Mouse (Mus musculus): Measurements from ENCODE around the gene Ephb2. TPM values are rescaled to one million over a fixed set of nuclear protein-coding genes. Genes with fewer than 3 reads are reported as not detected.
A peak's percentile ranks its signal among the peaks of the same experiment; 100 is the strongest.

The Ephb2 gene
- polyA plus RNA-seq, 1 experiment from 2014 or later, result 9.5 TPM

DNA sequence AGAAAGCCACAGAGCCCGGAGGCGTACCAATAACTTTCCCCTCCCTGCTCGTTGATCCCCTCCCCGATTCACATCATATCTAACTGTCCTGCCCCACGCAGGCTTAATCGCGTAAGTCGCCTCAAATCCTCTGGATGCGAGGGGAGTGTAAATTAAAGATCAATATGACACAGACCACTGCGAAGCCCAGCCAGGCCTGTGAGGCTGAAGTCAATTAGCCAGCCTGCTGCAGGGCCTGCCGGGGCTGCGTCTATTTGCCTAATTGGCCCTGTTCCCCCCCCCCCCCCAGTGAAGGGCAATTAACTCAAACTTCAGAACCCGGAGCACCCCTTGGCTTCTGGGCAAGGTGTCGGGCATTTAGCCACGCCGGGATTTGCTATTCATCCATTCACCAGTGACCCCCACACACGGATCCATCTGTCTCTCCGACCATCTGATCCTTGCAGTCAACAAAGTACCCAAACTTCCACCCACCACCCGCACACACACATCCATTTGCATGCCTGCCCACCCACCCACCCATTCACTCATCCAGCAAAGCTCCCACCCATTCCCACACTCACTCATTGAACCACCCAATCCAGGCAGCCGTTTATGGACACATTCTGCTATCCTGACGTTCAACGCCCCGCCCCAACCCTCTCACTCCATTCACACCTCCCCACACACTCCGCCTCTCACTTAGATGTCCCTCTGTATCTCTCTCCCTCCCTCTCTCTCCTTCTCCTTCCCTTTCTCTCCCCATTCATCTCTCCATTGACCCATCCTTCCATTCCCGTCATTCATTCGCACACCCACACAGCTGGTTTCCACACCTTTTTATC is 49.1 kb downstream of the Ephb2 start:
- peak; percentile 48 for DNase-seq (ENCODE audit: extremely low spot score, low spot score)
- no peaks in the 10 kb centered on the region for H3K27me3 ChIP-seq (ENCODE audit: poor library complexity, severe bottlenecking)
- WGBS, result 45% methylated on average over 26 of the region's 26 CpGs
- peaks cover 33% of the 10 kb centered on the region for H3K36me3 ChIP-seq (replicated peaks)
- H3K4me1 ChIP-seq, result peaks cover 91% of the 10 kb centered on the region
- no peaks in the 10 kb centered on the region for H3K9me3 ChIP-seq
- peak overlapping the region; percentile 5; the same call in 1 of the 2 replicates for H3K4me3 ChIP-seq
- peak overlapping the region; percentile 78 for H3K27ac ChIP-seq

DNA sequence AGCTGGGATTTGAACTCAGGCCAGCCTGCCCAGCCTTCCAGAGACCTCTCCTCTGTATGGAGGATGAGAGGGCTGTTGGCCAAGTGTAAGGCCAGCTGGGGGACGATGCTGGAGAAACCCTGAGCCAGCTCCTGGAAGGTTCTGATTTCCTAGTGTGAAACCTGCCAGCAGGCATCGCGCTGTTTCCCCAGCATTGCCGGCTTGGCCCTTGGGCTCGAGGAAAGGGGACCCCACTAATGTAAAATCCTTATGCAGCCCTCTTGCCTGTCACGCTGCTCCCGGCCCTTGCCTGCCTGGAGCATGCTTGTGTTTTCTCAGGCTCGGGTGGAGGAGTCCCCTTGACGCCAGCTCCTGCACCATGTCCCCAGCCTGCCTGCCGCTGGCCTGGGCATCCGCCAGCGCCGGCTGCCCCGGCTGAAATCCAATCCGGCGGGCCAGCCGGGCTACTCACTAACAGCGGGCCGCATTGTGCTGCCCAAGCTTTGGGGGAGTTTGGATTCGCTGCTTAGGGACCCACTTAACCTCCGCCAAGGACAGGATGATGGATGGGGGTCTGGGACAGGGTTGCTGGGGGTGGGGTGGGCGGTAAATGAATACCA is 52.1 kb downstream of the Ephb2 start:
- Histone ChIP-seq H3K27me3 (ENCODE audit: poor library complexity, severe bottlenecking) (no peaks in the 10 kb centered on the region), H3K4me1 (peaks cover 92% of the 10 kb centered on the region), H3K4me3 (no peak overlapping the region), H3K27ac (peak overlapping the region; percentile 68), H3K9me3 (peaks cover 4% of the 10 kb centered on the region; the same call in 1 of the 2 replicates), H3K36me3 (replicated peaks) (peaks cover 39% of the 10 kb centered on the region)
- WGBS, result 68% methylated on average over 22 of the region's 22 CpGs
- DNase-seq (ENCODE audit: extremely low spot score, low spot score), result no peak

DNA sequence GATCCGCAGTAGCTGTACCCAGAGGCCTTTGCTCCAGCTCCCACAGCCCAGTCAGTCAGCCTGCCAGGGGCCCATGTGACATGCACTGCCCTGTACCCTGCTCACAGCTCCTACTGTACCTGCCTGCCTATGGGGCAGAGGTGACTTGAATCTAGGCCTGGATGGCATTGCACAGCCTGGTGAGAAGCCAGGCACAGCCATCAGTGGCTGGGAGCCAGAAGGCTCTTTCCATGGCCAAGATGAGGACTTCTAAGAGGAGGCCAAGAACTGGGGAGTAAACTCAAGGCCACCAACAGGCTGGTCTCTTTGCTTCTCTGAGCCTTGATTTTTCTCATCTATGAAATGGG is 53.2 kb downstream of the Ephb2 start:
- H3K4me3 ChIP-seq, result no peak overlapping the region
- H3K4me1 ChIP-seq, result peaks cover 93% of the 10 kb centered on the region
- no peak for DNase-seq (ENCODE audit: extremely low spot score, low spot score)
- peaks cover 4% of the 10 kb centered on the region; the same call in 1 of the 2 replicates for H3K9me3 ChIP-seq
- H3K27me3 ChIP-seq (ENCODE audit: poor library complexity, severe bottlenecking), result no peaks in the 10 kb centered on the region
- H3K27ac ChIP-seq, result 0 out of 2 replicates have a peak overlapping the region, but pooled peaks have one; percentile 12
- WGBS, result 89% methylated on average over 1 of the region's 1 CpGs
- peaks cover 32% of the 10 kb centered on the region for H3K36me3 ChIP-seq (replicated peaks)

DNA sequence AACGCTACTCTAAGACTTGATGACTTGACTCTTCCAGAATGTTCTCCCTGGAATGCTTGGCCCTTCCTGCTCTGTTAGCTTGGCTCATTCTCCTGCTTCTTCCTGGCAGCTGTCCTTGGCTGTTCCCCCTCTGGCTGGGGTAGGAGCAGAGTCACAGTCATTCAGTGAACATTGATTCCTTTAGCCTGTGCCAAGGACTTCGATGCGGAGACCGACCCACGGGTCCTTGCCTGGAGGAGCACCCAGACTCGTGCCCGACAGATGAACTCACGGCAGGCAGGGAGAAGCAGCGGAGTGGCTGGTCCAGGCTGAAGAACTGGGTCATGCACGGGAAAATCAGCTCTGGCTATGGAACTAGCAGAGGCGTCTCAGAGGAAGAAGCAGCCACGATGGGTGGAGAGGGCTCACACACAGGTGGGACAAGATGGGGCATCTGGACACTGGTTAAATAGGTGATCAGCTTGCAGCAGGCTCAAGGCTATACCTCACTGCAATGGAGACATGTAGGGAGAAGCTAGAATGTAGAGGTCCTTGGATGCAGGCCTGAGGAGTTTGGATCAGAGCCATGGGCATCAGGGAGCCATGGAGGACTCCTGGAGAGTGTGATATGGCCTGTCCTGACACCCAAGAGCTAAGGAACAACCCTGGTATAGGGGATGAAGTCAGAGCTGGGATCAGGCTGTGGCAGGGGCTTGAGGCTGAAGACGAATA is 53.8 kb downstream of the Ephb2 start:
- H3K9me3 ChIP-seq, result peaks cover 4% of the 10 kb centered on the region; the same call in 1 of the 2 replicates
- 91% methylated on average over 13 of the region's 13 CpGs for WGBS
- peak overlapping the region; percentile 57 for H3K27ac ChIP-seq

DNA sequence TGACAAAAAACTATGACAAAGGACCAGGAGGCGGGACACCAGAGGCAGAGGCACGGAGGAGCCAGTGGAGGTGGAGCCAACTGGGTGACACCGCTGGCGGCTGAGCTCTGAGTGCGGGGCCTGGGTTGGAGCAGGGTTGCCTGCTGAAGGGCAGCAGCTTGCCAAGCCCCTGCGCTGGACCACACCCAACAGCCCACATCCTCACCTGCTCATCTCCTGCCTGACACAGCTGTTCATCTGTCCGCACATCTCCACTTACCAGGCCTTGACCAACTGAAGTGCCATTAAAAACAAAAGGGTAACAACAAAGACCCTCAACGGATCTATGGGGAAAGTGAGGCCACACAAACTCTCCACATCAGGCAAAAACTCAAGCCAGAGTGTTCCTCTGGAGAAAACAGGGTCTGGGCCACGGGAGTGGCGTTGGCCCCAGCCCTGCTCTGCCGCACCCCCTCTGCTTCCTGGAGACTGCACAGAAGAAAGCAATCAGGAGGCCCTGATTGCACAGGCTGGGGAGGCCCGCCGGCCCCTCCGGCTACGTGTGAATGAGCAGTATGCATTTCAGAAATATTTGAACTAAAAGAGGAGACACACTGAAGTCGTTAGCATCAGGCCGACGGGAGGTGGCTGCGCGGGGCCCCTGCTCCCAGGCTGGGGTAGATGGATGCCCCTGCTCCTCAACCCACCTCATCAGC is 55.4 kb downstream of the Ephb2 start:
- peaks cover 93% of the 10 kb centered on the region for H3K4me1 ChIP-seq
- DNase-seq (ENCODE audit: extremely low spot score, low spot score), result no peak
- H3K36me3 ChIP-seq (replicated peaks), result peaks cover 34% of the 10 kb centered on the region
- H3K9me3 ChIP-seq, result peaks cover 4% of the 10 kb centered on the region; the same call in 1 of the 2 replicates
- WGBS, result 74% methylated on average over 20 of the region's 20 CpGs
- H3K27me3 ChIP-seq (ENCODE audit: poor library complexity, severe bottlenecking), result no peaks in the 10 kb centered on the region
- peak overlapping the region; percentile 70 for H3K27ac ChIP-seq
- no peak overlapping the region for H3K4me3 ChIP-seq

More for the DNA sequence above, 53.8 kb downstream of the Ephb2 start:
- DNase-seq (ENCODE audit: extremely low spot score, low spot score), result no peak
- H3K4me1 ChIP-seq, result peaks cover 93% of the 10 kb centered on the region
- peaks cover 32% of the 10 kb centered on the region for H3K36me3 ChIP-seq (replicated peaks)
- no peak overlapping the region for H3K4me3 ChIP-seq
- H3K27me3 ChIP-seq (ENCODE audit: poor library complexity, severe bottlenecking), result no peaks in the 10 kb centered on the region

DNA sequence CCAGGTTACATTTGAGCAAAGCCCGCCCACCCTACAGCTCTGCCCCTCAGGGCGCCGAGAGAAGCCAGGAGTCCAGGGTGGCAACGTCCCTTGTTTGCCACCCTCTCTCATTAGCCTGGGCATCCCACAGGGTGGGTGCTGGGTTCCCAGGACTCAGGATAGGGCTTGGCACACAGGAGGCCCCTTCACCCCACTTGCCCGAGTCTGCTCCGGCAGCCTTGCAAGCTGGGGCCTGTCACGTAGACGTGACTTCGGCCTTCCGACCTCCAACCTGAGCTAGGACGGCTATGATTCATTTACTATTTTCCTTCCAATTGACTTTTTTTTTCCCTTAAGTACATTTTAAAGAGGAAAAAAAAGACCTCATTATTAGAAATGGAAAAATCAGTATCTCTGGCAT is 56.6 kb downstream of the Ephb2 start:
- Histone ChIP-seq H3K27me3 (ENCODE audit: poor library complexity, severe bottlenecking) (no peaks in the 10 kb centered on the region), H3K36me3 (replicated peaks) (peaks cover 38% of the 10 kb centered on the region), H3K4me1 (peaks cover 96% of the 10 kb centered on the region), H3K4me3 (no peak overlapping the region), H3K27ac (peak overlapping the region; percentile 72; the same call in 1 of the 2 replicates), H3K9me3 (peaks cover 4% of the 10 kb centered on the region; the same call in 1 of the 2 replicates)
- DNase-seq (ENCODE audit: extremely low spot score, low spot score), result no peak
- WGBS, result 93% methylated on average over 11 of the region's 11 CpGs

DNA sequence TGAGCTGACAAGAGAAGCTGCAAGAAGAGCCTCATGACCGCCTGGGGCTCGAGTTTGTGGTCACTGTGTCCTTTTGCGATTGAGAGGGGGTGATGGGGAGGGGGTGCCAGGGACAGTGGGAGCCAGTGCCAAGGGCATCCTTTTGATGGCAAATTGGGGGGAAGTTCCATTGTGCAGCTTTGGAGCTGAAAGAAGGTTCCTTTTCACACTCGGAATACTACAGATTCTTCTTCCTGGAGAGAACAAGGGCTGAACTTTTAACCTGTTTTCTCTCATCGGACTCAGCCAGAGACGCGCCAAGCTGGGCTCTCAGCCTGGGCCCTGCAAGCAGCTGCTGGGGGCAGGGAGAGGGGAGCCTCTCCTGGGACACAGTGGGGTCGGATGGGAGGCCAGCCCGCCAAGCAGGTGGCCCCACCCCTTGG is 59.3 kb downstream of the Ephb2 start:
- H3K4me3 ChIP-seq, result peak overlapping the region; percentile 29
- DNase-seq (ENCODE audit: extremely low spot score, low spot score), result no peak
- peak overlapping the region; percentile 83 for H3K27ac ChIP-seq
- H3K4me1 ChIP-seq, result peaks cover 100% of the 10 kb centered on the region
- 0 out of 2 replicates have a peak, but pooled peaks cover under 1% of the 10 kb centered on the region for H3K27me3 ChIP-seq (ENCODE audit: poor library complexity, severe bottlenecking)
- 6% methylated on average over 9 of the region's 9 CpGs for WGBS
- peaks cover 4% of the 10 kb centered on the region; the same call in 1 of the 2 replicates for H3K9me3 ChIP-seq
- H3K36me3 ChIP-seq (replicated peaks), result peaks cover 42% of the 10 kb centered on the region

DNA sequence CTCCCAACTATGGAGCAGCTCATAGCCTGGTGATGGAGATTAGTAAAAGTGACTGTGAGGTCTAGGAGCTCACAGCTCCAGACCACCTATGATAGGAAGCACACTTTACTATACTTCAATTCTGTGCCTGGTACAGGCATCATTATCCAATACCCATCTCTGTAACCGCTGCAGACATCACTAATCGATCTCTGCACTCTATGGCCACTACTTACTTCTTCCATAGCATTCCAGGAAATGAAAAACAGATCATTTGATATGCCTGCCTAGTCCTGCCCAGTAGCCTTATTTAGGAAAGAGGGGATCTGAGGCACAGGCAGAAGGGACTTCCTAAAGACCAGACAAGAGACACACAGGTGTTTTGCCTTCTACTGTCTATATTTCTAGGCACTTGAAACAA is 59.9 kb downstream of the Ephb2 start:
- Histone ChIP-seq H3K27me3 (ENCODE audit: poor library complexity, severe bottlenecking) (0 out of 2 replicates have a peak, but pooled peaks cover 6% of the 10 kb centered on the region), H3K4me3 (no peak overlapping the region), H3K9me3 (peaks cover 4% of the 10 kb centered on the region; the same call in 1 of the 2 replicates), H3K27ac (peak overlapping the region; percentile 83), H3K36me3 (replicated peaks) (peaks cover 43% of the 10 kb centered on the region), H3K4me1 (peaks cover 100% of the 10 kb centered on the region)
- 92% methylated on average over 2 of the region's 2 CpGs for whole genome bisulfite sequencing
- DNase-seq (ENCODE audit: extremely low spot score, low spot score), result no peak

DNA sequence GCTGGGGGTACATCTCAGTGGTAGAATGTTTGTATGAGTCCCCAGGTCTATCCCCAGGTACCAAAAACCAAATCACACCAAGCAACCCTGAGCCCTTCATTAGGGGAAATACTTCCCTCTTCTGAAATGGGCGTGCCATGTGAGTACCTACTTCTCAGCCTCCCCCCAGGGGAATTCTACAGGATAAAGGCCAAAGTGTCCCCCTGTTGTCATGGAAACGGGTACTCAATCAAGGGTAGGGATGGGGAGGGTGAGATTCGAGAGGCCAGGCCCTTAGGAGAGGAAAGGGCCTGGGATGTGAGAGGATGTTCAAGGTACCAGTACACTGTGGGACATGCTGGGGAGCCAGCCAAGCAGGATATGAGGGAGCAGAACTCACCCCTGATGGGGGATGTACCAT is 61.6 kb downstream of the Ephb2 start:
- Histone ChIP-seq H3K4me3 (no peak overlapping the region), H3K36me3 (replicated peaks) (peaks cover 46% of the 10 kb centered on the region), H3K4me1 (peaks cover 86% of the 10 kb centered on the region), H3K27ac (peak overlapping the region; percentile 87), H3K27me3 (ENCODE audit: poor library complexity, severe bottlenecking) (0 out of 2 replicates have a peak, but pooled peaks cover 9% of the 10 kb centered on the region), H3K9me3 (0 out of 2 replicates have a peak, but pooled peaks cover 2% of the 10 kb centered on the region)
- 50% methylated on average over 3 of the region's 3 CpGs for WGBS
- no peak for DNase-seq (ENCODE audit: extremely low spot score, low spot score)

DNA sequence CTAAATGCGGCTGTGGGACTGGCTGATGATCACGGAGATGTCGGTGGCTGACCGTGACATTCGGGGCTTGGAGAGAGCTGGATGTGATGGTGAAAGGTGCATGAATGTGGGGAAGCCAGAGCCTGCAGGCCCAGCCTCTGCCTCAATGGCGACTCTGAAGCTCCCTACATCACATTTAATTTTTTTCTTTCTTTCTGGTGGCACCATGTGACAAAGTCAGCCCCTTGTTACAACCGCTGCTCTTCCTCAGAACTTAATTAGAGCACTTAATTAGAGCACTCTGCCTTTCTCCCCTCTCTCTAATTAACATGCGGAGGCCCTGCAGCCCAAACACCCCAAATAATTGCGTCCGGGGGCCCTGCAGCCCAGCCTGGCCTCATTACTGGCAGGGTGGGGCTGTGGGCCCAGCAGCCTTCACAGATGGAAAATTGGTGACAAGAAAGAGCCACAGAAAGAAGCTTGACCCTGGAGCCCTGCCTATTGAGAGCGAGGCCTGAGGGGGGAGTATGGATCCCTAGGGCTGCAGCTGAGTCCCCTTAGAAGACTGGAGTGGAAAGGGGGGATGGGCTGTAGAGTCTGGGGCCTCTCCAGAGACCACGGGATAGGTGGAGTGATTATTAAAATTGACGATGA is 62.7 kb downstream of the Ephb2 start:
- H3K27ac ChIP-seq, result peak overlapping the region; percentile 87
- peaks cover 74% of the 10 kb centered on the region for H3K4me1 ChIP-seq
- peak overlapping the region; percentile 16; the same call in 1 of the 2 replicates for H3K4me3 ChIP-seq
- 30% methylated on average over 13 of the region's 13 CpGs for WGBS
- H3K27me3 ChIP-seq (ENCODE audit: poor library complexity, severe bottlenecking), result 0 out of 2 replicates have a peak, but pooled peaks cover 9% of the 10 kb centered on the region
- peaks cover 11% of the 10 kb centered on the region for H3K9me3 ChIP-seq
- peaks cover 57% of the 10 kb centered on the region for H3K36me3 ChIP-seq (replicated peaks)
- DNase-seq (ENCODE audit: extremely low spot score, low spot score), result peak; percentile 72

DNA sequence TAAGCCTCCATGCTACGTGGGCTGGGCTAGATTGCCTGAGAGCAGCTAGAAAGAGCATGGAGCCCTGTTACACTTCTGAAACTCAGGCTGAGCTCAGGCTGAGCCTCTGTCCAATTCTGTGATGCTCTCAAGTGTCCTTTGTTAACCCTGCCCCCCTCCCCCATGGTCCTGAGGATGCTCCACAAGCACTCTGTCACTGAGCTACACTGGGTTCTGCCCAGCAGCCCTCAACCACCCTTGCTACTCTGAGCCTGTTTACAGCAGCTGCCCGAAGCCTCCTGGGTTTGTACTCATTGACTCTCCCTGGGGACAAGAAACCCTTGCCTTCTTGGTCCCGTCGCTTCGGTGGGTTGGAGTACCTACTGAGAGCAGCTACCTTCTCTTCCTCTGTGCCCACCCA is 63.5 kb downstream of the Ephb2 start:
- 0 out of 2 replicates have a peak overlapping the region, but pooled peaks have one; percentile 16 for H3K4me3 ChIP-seq
- no peak for DNase-seq (ENCODE audit: extremely low spot score, low spot score)
- peaks cover 13% of the 10 kb centered on the region for H3K9me3 ChIP-seq
- WGBS, result 83% methylated on average over 5 of the region's 5 CpGs
- peaks cover 65% of the 10 kb centered on the region for H3K36me3 ChIP-seq (replicated peaks)
- H3K4me1 ChIP-seq, result peaks cover 71% of the 10 kb centered on the region
- H3K27ac ChIP-seq, result peak overlapping the region; percentile 87
- H3K27me3 ChIP-seq (ENCODE audit: poor library complexity, severe bottlenecking), result 0 out of 2 replicates have a peak, but pooled peaks cover 9% of the 10 kb centered on the region

All from forebrain, embryonic 10.5 days (tissue).